ENCODE assay signal across 12 mouse cellular contexts in genomic region chr17:25922120-25922519, GRCm38 (mm10). TPM values are rescaled to one million over a fixed set of nuclear protein-coding genes. Genes with fewer than 3 reads are reported as not detected.
DNase-seq lines count a peak whose midpoint lies in the region; ATAC-seq and TF ChIP-seq lines count a peak whose summit lies in the region.
"Had no signal": no experiment of that assay in that cellular context is flagged by ENCODE, and none has a peak within 500 bp of the region (broad histone marks: within the 10 kb centered on the region; RNA-seq: fewer than 3 reads in every experiment).

No protein-coding gene starts in this region.

- H3K9ac ChIP-seq in kidney, embryonic 15.5 days = no peak overlapping the region
- H3K9ac ChIP-seq in neural tube, embryonic 11.5 days (ENCODE audit: low read length) = no peak overlapping the region
- no peak overlapping the region for H3K9ac ChIP-seq in liver, postnatal 0 days (replicated peaks)
- H3K9ac ChIP-seq: embryonic facial prominence, embryonic 12.5 days; limb, embryonic 15.5 days had no signal

- TF ChIP-seq EP300 in liver, postnatal 0 days (IDR thresholded peaks at IDR 0.05; ENCODE audit: low read depth) = no peak

- H3K4me2 ChIP-seq in kidney, embryonic 15.5 days = no peak overlapping the region
- no peak overlapping the region for H3K4me2 ChIP-seq in neural tube, embryonic 11.5 days (ENCODE audit: low read depth)
- H3K4me2 ChIP-seq in liver, postnatal 0 days (ENCODE audit: low read depth, low read length) = no peak overlapping the region
- H3K4me2 ChIP-seq: embryonic facial prominence, embryonic 12.5 days; limb, embryonic 15.5 days had no signal

- H3K27me3 ChIP-seq in kidney, adult 2 months (replicated peaks; ENCODE audit: control insufficient read depth, insufficient read depth, low read length) = no peaks in the 10 kb centered on the region
- no peaks in the 10 kb centered on the region for H3K27me3 ChIP-seq in kidney, embryonic 15.5 days
- H3K27me3 ChIP-seq in neural tube, embryonic 11.5 days (ENCODE audit: control insufficient read depth, insufficient read depth, low read length) = no peaks in the 10 kb centered on the region
- H3K27me3 ChIP-seq in liver, postnatal 0 days (ENCODE audit: insufficient read depth, low read length) = no peaks in the 10 kb centered on the region
- H3K27me3 ChIP-seq in hindbrain, embryonic 10.5 days (ENCODE audit: insufficient read depth, poor library complexity, severe bottlenecking) = no peaks in the 10 kb centered on the region
- H3K27me3 ChIP-seq: embryonic facial prominence, embryonic 12.5 days; limb, embryonic 15.5 days had no signal

- H3K27ac ChIP-seq in kidney, adult 2 months (ENCODE audit: insufficient read depth, low read depth, low read length) = no peak overlapping the region
- H3K27ac ChIP-seq in kidney, embryonic 15.5 days = no peak overlapping the region
- no peak overlapping the region for H3K27ac ChIP-seq in neural tube, embryonic 11.5 days (ENCODE audit: low read depth, low read length)
- H3K27ac ChIP-seq in liver, postnatal 0 days (ENCODE audit: low read depth) = no peak overlapping the region
- H3K27ac ChIP-seq in hindbrain, embryonic 10.5 days = no peak overlapping the region
- H3K27ac ChIP-seq: embryonic facial prominence, embryonic 12.5 days; forebrain, embryonic 10.5 days; limb, embryonic 15.5 days had no signal

- no peaks in the 10 kb centered on the region for H3K36me3 ChIP-seq in kidney, adult 2 months (ENCODE audit: control insufficient read depth, insufficient read depth, low read length)
- peaks cover 22% of the 10 kb centered on the region for H3K36me3 ChIP-seq in kidney, embryonic 15.5 days
- H3K36me3 ChIP-seq in neural tube, embryonic 11.5 days (ENCODE audit: control insufficient read depth, insufficient read depth, low read length) = peaks cover 2% of the 10 kb centered on the region; the same call in 1 of the 2 replicates
- peaks cover 22% of the 10 kb centered on the region for H3K36me3 ChIP-seq in liver, postnatal 0 days (replicated peaks; ENCODE audit: insufficient read depth, low read length)
- H3K36me3 ChIP-seq in hindbrain, embryonic 10.5 days = peaks cover 32% of the 10 kb centered on the region

- DNase-seq in kidney, adult 2 months = peak; percentile 56
- DNase-seq in neural tube, embryonic 11.5 days (ENCODE audit: low spot score) = peak; percentile 2
- DNase-seq in neural tube, embryonic 10.5 days (ENCODE audit: extremely low spot score, low spot score) = no peak
- DNase-seq in adipocyte (ENCODE audit: low spot score) = peak; percentile 45
- DNase-seq in liver, postnatal 0 days = peak; percentile 50
- DNase-seq in hindbrain, embryonic 10.5 days (ENCODE audit: low spot score) = no peak
- DNase-seq: heart, postnatal 36 days had no signal

- no peak overlapping the region for H3K4me3 ChIP-seq in kidney, adult 2 months (ENCODE audit: insufficient read depth, low read depth, low read length)
- H3K4me3 ChIP-seq in kidney, embryonic 15.5 days (replicated peaks) = no peak overlapping the region
- H3K4me3 ChIP-seq in neural tube, embryonic 11.5 days (ENCODE audit: low read depth, low read length) = no peak overlapping the region
- no peak overlapping the region for H3K4me3 ChIP-seq in liver, postnatal 0 days (ENCODE audit: low read depth, low read length)
- no peak overlapping the region for H3K4me3 ChIP-seq in hindbrain, embryonic 10.5 days
- H3K4me3 ChIP-seq: embryonic facial prominence, embryonic 12.5 days; forebrain, embryonic 10.5 days; limb, embryonic 15.5 days had no signal

- H3K9me3 ChIP-seq in kidney, embryonic 15.5 days (replicated peaks) = no peaks in the 10 kb centered on the region
- no peaks in the 10 kb centered on the region for H3K9me3 ChIP-seq in neural tube, embryonic 11.5 days (ENCODE audit: control insufficient read depth, low read length)
- H3K9me3 ChIP-seq in liver, postnatal 0 days (ENCODE audit: low read length) = no peaks in the 10 kb centered on the region
- no peaks in the 10 kb centered on the region for H3K9me3 ChIP-seq in hindbrain, embryonic 10.5 days
- H3K9me3 ChIP-seq: embryonic facial prominence, embryonic 12.5 days; forebrain, embryonic 10.5 days; limb, embryonic 15.5 days had no signal

- ATAC-seq in kidney, embryonic 15.5 days (replicated peaks; ENCODE audit: low FRiP score) = no peak
- ATAC-seq in neural tube, embryonic 11.5 days (ENCODE audit: insufficient read depth, low FRiP score, low TSS enrichment) = no peak
- ATAC-seq in liver, postnatal 0 days = no peak

- no peak for TF ChIP-seq CTCF in kidney, adult 2 months (conservative IDR thresholded peaks at IDR 0.05; ENCODE audit: insufficient read depth, insufficient read length, low read depth, low read length)
- TF ChIP-seq CTCF in liver, postnatal 0 days (IDR thresholded peaks at IDR 0.05; ENCODE audit: low read depth) = no peak

- no peak for TF ChIP-seq POLR2A in kidney, adult 2 months (IDR thresholded peaks at IDR 0.05; ENCODE audit: low read depth, low read length)

- peaks cover 4% of the 10 kb centered on the region; the same call in 1 of the 2 replicates for H3K4me1 ChIP-seq in kidney, adult 2 months (ENCODE audit: control insufficient read depth, insufficient read depth, low read length)
- H3K4me1 ChIP-seq in kidney, embryonic 15.5 days = peaks cover 23% of the 10 kb centered on the region
- peaks cover 15% of the 10 kb centered on the region for H3K4me1 ChIP-seq in neural tube, embryonic 11.5 days (ENCODE audit: control insufficient read depth, insufficient read depth, low read length)
- peaks cover 24% of the 10 kb centered on the region for H3K4me1 ChIP-seq in liver, postnatal 0 days (ENCODE audit: insufficient read depth)
- H3K4me1 ChIP-seq in hindbrain, embryonic 10.5 days (replicated peaks) = peaks cover 37% of the 10 kb centered on the region

- 56% methylated on average over 5 of the region's 5 CpGs for WGBS in kidney, adult 2 months
- 80% methylated on average over 5 of the region's 5 CpGs for WGBS in kidney, embryonic 15.5 days
- WGBS in neural tube, embryonic 11.5 days = 89% methylated on average over 5 of the region's 5 CpGs
- WGBS in liver, postnatal 0 days (ENCODE audit: insufficient replicate concordance) = 60% methylated on average over 5 of the region's 5 CpGs
- 80% methylated on average over 5 of the region's 5 CpGs for WGBS in hindbrain, embryonic 10.5 days

RNA-seq across cellular contexts. Expression of gene Rab40c, which starts 2.6 kb away (rescaled TPM):
- polyA plus RNA-seq in kidney, adult 2 months (2012; rRNA removed) = 31.3 and 34.8 TPM in 2 replicates
- polyA plus RNA-seq in kidney, embryonic 15.5 days (2015; fragmentation: Nextera tagmentation; extraction: Ambion mirVana) = 27.8 and 30.9 TPM in 2 replicates
- polyA plus RNA-seq in neural tube, embryonic 11.5 days (2014; fragmentation: Nextera tagmentation; extraction: Ambion mirVana) = 23.6 and 25.9 TPM in 2 replicates
- polyA plus RNA-seq in liver, postnatal 0 days (2015; fragmentation: Nextera tagmentation; extraction: Ambion mirVana) = 6.5 and 7.3 TPM in 2 replicates
- 33.4 and 43.4 TPM in 2 replicates for polyA plus RNA-seq in hindbrain, embryonic 10.5 days (2016; fragmentation: Nextera tagmentation; extraction: Ambion mirVana)

RNA-seq across cellular contexts. Expression of gene Pigq, which starts 22.6 kb away (rescaled TPM):
- 236 and 270 TPM in 2 replicates for polyA plus RNA-seq in kidney, adult 2 months (2012; rRNA removed)
- 72.2 and 76.4 TPM in 2 replicates for polyA plus RNA-seq in kidney, embryonic 15.5 days (2015; fragmentation: Nextera tagmentation; extraction: Ambion mirVana)
- polyA plus RNA-seq in neural tube, embryonic 11.5 days (2014; fragmentation: Nextera tagmentation; extraction: Ambion mirVana) = 51.6 and 60.9 TPM in 2 replicates
- polyA plus RNA-seq in liver, postnatal 0 days (2015; fragmentation: Nextera tagmentation; extraction: Ambion mirVana) = 56.0 and 58.7 TPM in 2 replicates
- polyA plus RNA-seq in hindbrain, embryonic 10.5 days (2016; fragmentation: Nextera tagmentation; extraction: Ambion mirVana) = 65.4 and 72.6 TPM in 2 replicates

RNA-seq across cellular contexts. Expression of gene Nhlrc4, which starts 22.6 kb away (rescaled TPM):
- polyA plus RNA-seq in kidney, adult 2 months (2012; rRNA removed) = 16.0 and 21.0 TPM in 2 replicates
- 1.5 TPM in 2 replicates for polyA plus RNA-seq in kidney, embryonic 15.5 days (2015; fragmentation: Nextera tagmentation; extraction: Ambion mirVana)
- 0.11 and 0.38 TPM in 2 replicates for polyA plus RNA-seq in neural tube, embryonic 11.5 days (2014; fragmentation: Nextera tagmentation; extraction: Ambion mirVana)
- polyA plus RNA-seq in liver, postnatal 0 days (2015; fragmentation: Nextera tagmentation; extraction: Ambion mirVana) = 2.0 and 3.8 TPM in 2 replicates
- polyA plus RNA-seq in hindbrain, embryonic 10.5 days (2016; fragmentation: Nextera tagmentation; extraction: Ambion mirVana) = 0.21 and 0.55 TPM in 2 replicates
- polyA plus RNA-seq: intestine, embryonic 14.5 days had no signal

RNA-seq across cellular contexts. Expression of gene A930017K11Rik, which starts 30.2 kb away (rescaled TPM):
- polyA plus RNA-seq in kidney, adult 2 months (2012; rRNA removed) = 7.2 and 8.3 TPM in 2 replicates
- 5.4 and 5.7 TPM in 2 replicates for polyA plus RNA-seq in kidney, embryonic 15.5 days (2015; fragmentation: Nextera tagmentation; extraction: Ambion mirVana)
- polyA plus RNA-seq in neural tube, embryonic 11.5 days (2014; fragmentation: Nextera tagmentation; extraction: Ambion mirVana) = not detected in 2 replicates
- polyA plus RNA-seq in liver, postnatal 0 days (2015; fragmentation: Nextera tagmentation; extraction: Ambion mirVana) = not detected in 2 replicates
- 0.25 and 0.34 TPM in 2 replicates for polyA plus RNA-seq in hindbrain, embryonic 10.5 days (2016; fragmentation: Nextera tagmentation; extraction: Ambion mirVana)

RNA-seq across cellular contexts. Expression of gene Wfikkn1, which starts 41.5 kb away (rescaled TPM):
- 0.31 and 0.42 TPM in 2 replicates for polyA plus RNA-seq in kidney, adult 2 months (2012; rRNA removed)
- polyA plus RNA-seq in kidney, embryonic 15.5 days (2015; fragmentation: Nextera tagmentation; extraction: Ambion mirVana) = 0.49 and 0.56 TPM in 2 replicates
- 1.2 and 1.7 TPM in 2 replicates for polyA plus RNA-seq in neural tube, embryonic 11.5 days (2014; fragmentation: Nextera tagmentation; extraction: Ambion mirVana)
- polyA plus RNA-seq in liver, postnatal 0 days (2015; fragmentation: Nextera tagmentation; extraction: Ambion mirVana) = 0.33 and 0.54 TPM in 2 replicates
- 5.8 and 26.3 TPM in 2 replicates for polyA plus RNA-seq in hindbrain, embryonic 10.5 days (2016; fragmentation: Nextera tagmentation; extraction: Ambion mirVana)

Comparison
In these comparisons a context has a peak if more than half of its experiments do, and no peak if none do; other contexts are left out.
1. DNase-seq: peak in kidney, adult 2 months (single experiment), neural tube, embryonic 11.5 days (single experiment), adipocyte (single experiment) and liver, postnatal 0 days (single experiment); none in neural tube, embryonic 10.5 days (single experiment) and hindbrain, embryonic 10.5 days (single experiment).